Mouse (Mus musculus) neural tube, embryonic 15.5 days (tissue): ENCODE data around the gene Hdac7. TPM values are rescaled to one million over a fixed set of nuclear protein-coding genes. Genes with fewer than 3 reads are reported as not detected.
"Not testable (repeated sequence)": the region's sequence is repeated elsewhere in the genome, so short reads cannot be mapped to it uniquely, and the experiment has no call there.

Source experiments
- ATAC-seq: fragments of 200-750 bp; cut with Nextera tagmentation; 2 replicates; pipeline ENCODE4 v1.8.0; 2017; ENCODE audit warnings: mild to moderate bottlenecking, moderate TSS enrichment, moderate library complexity; ENCODE audit not compliant: low FRiP score
- H3K27ac ChIP-seq: fragments of 300-500 bp; sonication (generic); replicated peaks from 2 replicates; pipeline ENCODE4 v1.5.1; 2015; ENCODE audit warnings: mild to moderate bottlenecking, inconsistent platforms
- H3K27me3 ChIP-seq: fragments of 300-500 bp; sonication (generic); replicated peaks from 2 replicates; pipeline ENCODE4 v1.6.1; 2015; ENCODE audit warnings: inconsistent platforms
- H3K36me3 ChIP-seq: fragments of 300-500 bp; sonication (generic); 2 replicates; pipeline ENCODE4 v1.6.1; 2015; ENCODE audit warnings: inconsistent platforms
- H3K4me1 ChIP-seq: fragments of 300-500 bp; sonication (generic); 2 replicates; pipeline ENCODE4 v1.6.1; 2015; ENCODE audit warnings: inconsistent platforms
- H3K4me2 ChIP-seq: fragments of 300-500 bp; sonication (generic); 2 replicates; pipeline ENCODE4 v1.6.1; 2015; ENCODE audit warnings: inconsistent platforms, mild to moderate bottlenecking, moderate library complexity
- H3K4me3 ChIP-seq: fragments of 300-500 bp; sonication (generic); replicated peaks from 2 replicates; pipeline ENCODE4 v1.5.1; 2015; ENCODE audit warnings: mild to moderate bottlenecking, inconsistent platforms
- H3K9ac ChIP-seq: fragments of 300-500 bp; sonication (generic); replicated peaks from 2 replicates; pipeline ENCODE4 v1.6.1; 2015; ENCODE audit warnings: mild to moderate bottlenecking, inconsistent platforms
- H3K9me3 ChIP-seq: fragments of 300-500 bp; sonication (generic); replicated peaks from 2 replicates; pipeline ENCODE4 v1.6.1; 2016; ENCODE audit warnings: inconsistent platforms
- whole genome bisulfite sequencing: fragments of 180-500 bp; shearing (Covaris S2); methylation state at CpG from one replicate; pipeline ENCODE4 v1.1.7; 2015; ENCODE audit warnings: mixed read lengths; 5-methylcytosine and 5-hydroxymethylcytosine counted together
- polyA plus RNA-seq: library from polyadenylated mRNA; unstranded; fragments of >200 nt; fragmentation: Nextera tagmentation; extraction: Ambion mirVana; gene quantifications from 2 replicates; pipeline ENCODE4 v1.2.1, GENCODE M21; 2015

The Hdac7 gene
- polyA plus RNA-seq, 1 experiment from 2014 or later = 26.5 TPM

DNA sequence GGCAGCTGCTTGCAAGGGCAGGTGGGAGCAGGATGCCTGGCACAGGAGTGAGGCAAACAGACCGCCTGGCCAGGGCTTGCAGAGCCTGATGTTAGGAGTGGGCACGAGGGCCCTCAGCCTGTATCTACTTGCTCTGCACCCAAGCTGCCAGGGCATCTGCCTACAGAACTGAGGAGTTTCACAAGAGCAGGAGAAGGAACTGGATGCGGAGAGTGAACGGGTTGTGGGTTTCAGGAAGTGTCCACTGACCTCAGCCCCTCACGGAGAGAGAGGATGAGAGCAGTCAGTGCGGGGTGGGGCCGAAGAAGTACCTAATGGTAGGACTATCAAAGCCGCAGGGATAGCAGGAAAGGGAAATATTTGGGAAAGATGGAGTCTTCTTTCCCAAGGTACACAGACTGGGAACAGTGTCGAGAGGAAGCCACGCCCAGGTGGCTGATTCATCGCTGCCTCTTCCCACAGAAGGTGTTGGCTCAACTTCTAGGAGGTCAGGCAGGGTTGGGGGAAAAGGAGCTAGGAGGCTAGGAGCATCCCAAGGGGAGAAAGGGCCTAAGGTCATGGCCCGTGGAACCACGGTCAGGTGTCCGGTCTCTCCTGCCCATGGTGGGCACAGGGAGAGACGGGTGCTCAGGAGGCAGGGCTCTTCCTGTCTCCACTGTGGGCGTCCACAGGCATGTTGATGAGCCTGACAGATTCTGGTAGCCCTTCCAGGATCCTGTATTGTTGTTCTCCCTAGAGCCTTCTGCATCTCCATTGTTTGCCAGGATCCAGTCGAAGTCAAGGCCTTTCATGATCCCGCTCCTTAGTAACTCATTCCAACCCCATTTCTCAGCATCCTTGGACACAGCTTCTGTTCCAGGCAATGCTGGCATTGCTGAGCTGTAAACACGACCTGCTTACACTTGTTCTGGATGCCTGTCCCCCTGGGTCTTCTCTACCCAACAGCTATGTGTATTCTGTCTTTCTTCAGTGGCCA is 27.0 kb upstream of the Hdac7 start:
- no peaks in the 10 kb centered on the region for H3K27me3 ChIP-seq
- H3K4me2 ChIP-seq = no peak overlapping the region
- H3K4me3 ChIP-seq = no peak overlapping the region
- H3K9me3 ChIP-seq = no peaks in the 10 kb centered on the region
- H3K4me1 ChIP-seq = no peaks in the 10 kb centered on the region
- 86% methylated on average over 19 of the region's 19 CpGs for WGBS
- H3K27ac ChIP-seq = no peak overlapping the region
- ATAC-seq = no peak
- no peaks in the 10 kb centered on the region for H3K36me3 ChIP-seq
- H3K9ac ChIP-seq = no peak overlapping the region

DNA sequence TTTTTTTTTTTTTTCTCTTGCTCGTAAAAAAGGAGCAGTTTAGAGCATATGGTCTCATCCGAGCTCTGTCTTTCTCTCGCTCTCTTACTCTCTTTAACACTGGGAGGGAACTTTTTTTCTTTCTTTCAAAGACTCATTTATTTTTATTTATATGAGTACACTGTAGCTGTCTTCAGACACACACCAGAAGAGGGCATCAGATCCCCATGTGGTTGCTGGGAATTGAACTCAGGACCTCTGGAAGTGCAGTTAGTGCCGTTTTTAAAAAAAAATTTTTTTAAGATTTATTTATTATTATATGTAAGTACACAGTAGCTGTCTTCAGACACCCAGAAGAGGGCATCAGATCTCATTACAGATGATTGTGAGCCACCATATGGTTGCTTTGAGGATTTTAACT is 25.8 kb upstream of the Hdac7 start:
- ATAC-seq, H3K4me2 ChIP-seq, H3K4me1 ChIP-seq, H3K27me3 ChIP-seq, H3K9ac ChIP-seq, H3K9me3 ChIP-seq, H3K27ac ChIP-seq, H3K4me3 ChIP-seq, H3K36me3 ChIP-seq: not testable (repeated sequence)
- WGBS = 77% methylated on average over 4 of the region's 4 CpGs

- Histone ChIP-seq H3K27me3 (no peaks in the 10 kb centered on the region), H3K27ac (no peak overlapping the region), H3K4me1 (no peaks in the 10 kb centered on the region), H3K4me2 (no peak overlapping the region), H3K9me3 (no peaks in the 10 kb centered on the region), H3K4me3 (no peak overlapping the region), H3K36me3 (no peaks in the 10 kb centered on the region), H3K9ac (no peak overlapping the region)
- ATAC-seq = no peak
- WGBS = 92% methylated on average over 6 of the region's 6 CpGs
These were observed 24.7 kb upstream of the Hdac7 start for GRCm38 (mm10) chr15:97868985-97869384.

- ATAC-seq = no peak
- no peak overlapping the region for H3K4me3 ChIP-seq
- WGBS = 93% methylated on average over 2 of the region's 2 CpGs
- no peaks in the 10 kb centered on the region for H3K27me3 ChIP-seq
- H3K36me3 ChIP-seq = no peaks in the 10 kb centered on the region
- no peaks in the 10 kb centered on the region for H3K4me1 ChIP-seq
- no peaks in the 10 kb centered on the region for H3K9me3 ChIP-seq
- no peak overlapping the region for H3K4me2 ChIP-seq
- H3K27ac ChIP-seq = no peak overlapping the region
- H3K9ac ChIP-seq = no peak overlapping the region
These were observed 21.7 kb upstream of the Hdac7 start for GRCm38 (mm10) chr15:97865988-97866387.

DNA sequence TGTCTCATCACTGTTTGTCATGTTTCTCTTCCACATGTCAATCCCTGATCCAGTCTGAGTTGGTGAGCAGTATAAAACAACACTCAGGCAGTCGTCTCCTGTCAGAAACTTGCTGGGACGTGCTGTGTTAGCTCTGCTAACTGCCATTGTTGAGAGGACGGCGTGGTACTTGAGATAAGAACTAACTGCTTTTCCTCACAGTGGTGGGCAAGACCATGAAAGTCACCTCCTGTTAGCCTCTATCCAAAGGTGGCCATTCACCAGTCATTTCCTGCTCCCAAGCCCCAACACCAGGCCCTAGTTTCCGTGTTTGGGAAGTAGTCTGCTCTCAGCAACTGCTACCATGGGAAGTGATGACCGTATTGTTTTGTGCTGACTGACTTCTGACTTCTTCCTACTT is 20.9 kb upstream of the Hdac7 start:
- ATAC-seq = no peak

DNA sequence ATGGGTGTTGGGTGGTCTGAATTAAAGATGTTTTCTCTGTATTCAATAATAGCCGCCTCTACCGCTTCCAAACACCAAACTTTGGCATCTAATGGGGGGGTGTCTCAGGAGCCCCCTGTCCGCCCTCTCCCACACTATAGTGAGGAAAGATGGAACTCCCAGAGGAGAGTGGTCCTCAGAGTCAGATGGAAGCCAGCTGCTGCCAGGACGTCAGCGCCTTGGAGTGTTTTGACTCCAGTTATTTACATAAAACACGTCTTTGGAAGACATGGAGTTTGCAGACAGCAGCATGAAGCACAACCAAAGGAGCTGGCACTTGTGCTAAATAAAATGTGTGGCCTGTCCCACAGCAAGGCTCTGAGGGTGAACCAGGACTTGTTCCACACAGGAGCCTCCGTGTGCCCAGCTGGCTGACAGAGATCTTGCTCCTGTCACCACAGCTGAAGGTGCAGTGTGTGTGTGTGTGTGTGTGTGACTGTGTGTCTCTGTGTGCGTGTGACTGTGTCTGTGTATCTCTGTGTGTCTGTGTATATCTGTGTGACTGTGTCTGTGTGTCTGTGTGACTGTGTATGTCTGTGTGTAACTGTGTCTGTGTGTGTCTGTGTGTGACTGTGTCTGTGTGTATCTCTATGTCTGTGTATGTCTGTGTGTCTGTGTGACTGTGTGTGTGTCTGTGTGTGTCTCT is 20.2 kb upstream of the Hdac7 start:
- no peaks in the 10 kb centered on the region for H3K9me3 ChIP-seq
- no peaks in the 10 kb centered on the region for H3K36me3 ChIP-seq
- 82% methylated on average over 8 of the region's 8 CpGs for WGBS
- no peak overlapping the region for H3K9ac ChIP-seq
- ATAC-seq = no peak
- H3K27ac ChIP-seq = no peak overlapping the region
- no peak overlapping the region for H3K4me3 ChIP-seq
- H3K27me3 ChIP-seq = no peaks in the 10 kb centered on the region
- H3K4me1 ChIP-seq = no peaks in the 10 kb centered on the region
- no peak overlapping the region for H3K4me2 ChIP-seq

More for the DNA sequence above, 20.9 kb upstream of the Hdac7 start:
- Histone ChIP-seq H3K9ac (no peak overlapping the region), H3K36me3 (no peaks in the 10 kb centered on the region), H3K9me3 (no peaks in the 10 kb centered on the region), H3K27me3 (no peaks in the 10 kb centered on the region), H3K4me2 (no peak overlapping the region), H3K4me3 (no peak overlapping the region), H3K27ac (no peak overlapping the region), H3K4me1 (no peaks in the 10 kb centered on the region)
- WGBS = 66% methylated on average over 6 of the region's 6 CpGs

DNA sequence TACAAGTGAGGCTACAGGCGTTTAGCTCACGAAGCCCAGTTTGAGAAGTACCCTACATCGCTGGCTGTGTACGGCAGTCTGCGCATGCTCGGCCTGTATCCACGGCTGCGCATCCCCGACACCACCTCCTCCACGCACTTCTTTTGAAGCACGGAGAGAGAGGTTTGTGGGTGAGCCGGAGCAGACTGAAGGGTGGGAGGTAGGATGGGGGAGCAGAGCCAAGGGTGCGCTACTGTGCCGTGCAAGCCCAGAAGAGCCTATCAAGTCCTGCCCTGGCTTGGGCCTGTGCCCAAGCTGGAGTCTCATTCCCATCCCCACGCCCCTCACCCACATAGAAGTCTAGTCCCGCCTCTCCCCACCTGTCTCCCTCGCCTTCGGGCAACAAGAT is 19.2 kb upstream of the Hdac7 start:
- Histone ChIP-seq H3K9me3 (no peaks in the 10 kb centered on the region), H3K27me3 (no peaks in the 10 kb centered on the region), H3K9ac (no peak overlapping the region), H3K4me2 (no peak overlapping the region), H3K27ac (no peak overlapping the region), H3K36me3 (no peaks in the 10 kb centered on the region), H3K4me3 (no peak overlapping the region), H3K4me1 (no peaks in the 10 kb centered on the region)
- ATAC-seq = no peak
- WGBS = 87% methylated on average over 18 of the region's 18 CpGs

DNA sequence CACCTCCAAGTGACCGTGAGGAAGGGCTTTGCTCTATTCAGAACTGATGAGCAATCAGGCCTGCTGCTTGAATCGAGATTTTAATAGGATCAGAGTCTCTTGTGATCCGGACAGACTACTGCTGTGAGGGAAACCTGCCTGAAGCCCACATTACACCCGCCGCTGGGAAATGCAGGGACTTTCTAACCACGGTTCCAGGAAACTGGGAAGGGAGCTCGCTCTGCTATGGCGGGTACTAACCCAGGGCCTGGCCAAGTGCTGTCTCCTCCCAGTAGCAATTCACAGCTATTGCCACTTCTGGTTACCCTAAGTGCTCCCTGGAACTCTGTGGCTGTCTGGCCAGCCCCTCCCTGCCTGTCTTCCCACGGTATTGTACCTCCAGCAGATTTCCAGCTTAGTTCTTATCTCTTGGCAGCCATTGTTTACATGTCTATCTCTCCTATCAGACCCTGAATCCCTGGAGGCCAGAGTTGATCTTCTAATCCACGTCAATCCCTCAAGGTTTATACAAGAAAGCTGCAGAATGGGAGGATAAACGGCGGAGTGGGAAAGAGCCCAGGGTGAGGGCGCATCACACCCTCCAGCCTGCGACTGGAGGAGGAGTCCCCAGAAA is 18.7 kb upstream of the Hdac7 start:
- no peaks in the 10 kb centered on the region for H3K9me3 ChIP-seq
- H3K9ac ChIP-seq = no peak overlapping the region
- H3K4me1 ChIP-seq = no peaks in the 10 kb centered on the region
- ATAC-seq = no peak
- H3K27ac ChIP-seq = no peak overlapping the region
- no peaks in the 10 kb centered on the region for H3K27me3 ChIP-seq
- no peaks in the 10 kb centered on the region for H3K36me3 ChIP-seq
- H3K4me2 ChIP-seq = no peak overlapping the region
- no peak overlapping the region for H3K4me3 ChIP-seq
- WGBS = 57% methylated on average over 14 of the region's 14 CpGs

- Histone ChIP-seq H3K9me3 (no peaks in the 10 kb centered on the region), H3K4me2 (no peak overlapping the region), H3K27ac (no peak overlapping the region), H3K9ac (no peak overlapping the region), H3K4me3 (no peak overlapping the region), H3K27me3 (no peaks in the 10 kb centered on the region), H3K36me3 (no peaks in the 10 kb centered on the region), H3K4me1 (no peaks in the 10 kb centered on the region)
- ATAC-seq = no peak
- WGBS = 85% methylated on average over 3 of the region's 3 CpGs
These were observed 16.1 kb upstream of the Hdac7 start for GRCm38 (mm10) chr15:97860353-97860752.

GRCm38 (mm10) chr15:97858431-97858830 is 14.1 kb upstream of the Hdac7 start:
- no peak for ATAC-seq
- Histone ChIP-seq H3K9me3 (no peaks in the 10 kb centered on the region), H3K9ac (no peak overlapping the region), H3K27ac (no peak overlapping the region), H3K27me3 (no peaks in the 10 kb centered on the region), H3K36me3 (no peaks in the 10 kb centered on the region), H3K4me1 (no peaks in the 10 kb centered on the region), H3K4me3 (no peak overlapping the region), H3K4me2 (no peak overlapping the region)
- WGBS = 84% methylated on average over 4 of the region's 4 CpGs

DNA sequence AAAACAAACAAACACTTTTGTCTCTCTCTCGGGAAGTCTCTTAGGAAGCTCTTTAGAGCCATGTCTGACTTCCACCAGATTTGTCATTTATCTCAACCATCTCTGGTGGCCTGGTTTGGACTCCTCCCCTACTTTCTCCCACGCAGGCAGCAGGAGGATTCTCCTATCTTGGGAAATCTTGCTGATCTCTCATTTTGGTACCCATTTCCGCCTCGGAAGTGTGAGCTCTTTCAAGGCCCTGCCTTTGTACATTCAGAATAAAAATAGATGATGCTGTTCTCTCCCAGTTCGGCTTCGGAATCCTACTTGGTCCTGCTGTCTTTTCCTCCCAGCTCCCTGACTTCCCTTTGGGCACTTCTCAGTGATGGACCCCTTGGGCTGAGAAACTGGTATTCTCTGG is 10.2 kb upstream of the Hdac7 start:
- ATAC-seq = no peak
- 71% methylated on average over 6 of the region's 6 CpGs for WGBS
- Histone ChIP-seq H3K9ac (no peak overlapping the region), H3K27me3 (no peaks in the 10 kb centered on the region), H3K4me3 (no peak overlapping the region), H3K4me2 (no peak overlapping the region), H3K4me1 (no peaks in the 10 kb centered on the region), H3K9me3 (no peaks in the 10 kb centered on the region), H3K27ac (no peak overlapping the region), H3K36me3 (no peaks in the 10 kb centered on the region)

DNA sequence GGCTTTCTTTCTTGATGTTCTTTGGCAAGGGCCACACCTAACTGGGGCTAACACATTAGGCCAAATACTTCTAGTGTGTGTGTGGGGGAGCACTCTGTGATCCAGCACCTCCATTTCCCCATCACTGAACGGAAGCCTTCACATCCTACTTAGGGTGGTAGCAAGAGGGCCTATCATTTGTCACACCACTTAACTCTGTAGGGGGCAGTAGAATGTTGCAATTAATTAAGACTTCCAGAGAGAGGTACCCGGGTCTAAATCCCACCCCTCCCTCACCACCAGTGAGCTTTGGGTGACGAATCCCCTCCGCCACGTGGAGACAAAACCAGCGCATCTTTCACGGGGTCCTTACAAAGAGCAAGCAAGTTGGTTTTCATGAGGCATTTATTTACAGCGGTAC is 9.8 kb upstream of the Hdac7 start:
- H3K4me1 ChIP-seq = peaks cover 5% of the 10 kb centered on the region; the same call in 1 of the 2 replicates
- H3K27me3 ChIP-seq = no peaks in the 10 kb centered on the region
- ATAC-seq = no peak
- H3K9me3 ChIP-seq = no peaks in the 10 kb centered on the region
- no peak overlapping the region for H3K9ac ChIP-seq
- H3K4me2 ChIP-seq = no peak overlapping the region
- no peak overlapping the region for H3K27ac ChIP-seq
- WGBS = 41% methylated on average over 8 of the region's 8 CpGs
- no peak overlapping the region for H3K4me3 ChIP-seq
- H3K36me3 ChIP-seq = no peaks in the 10 kb centered on the region
